Mouse (Mus musculus) heart, postnatal 0 days (tissue): ENCODE results near the gene Pml.
A peak's percentile ranks its signal among the peaks of the same experiment; 100 is the strongest.

Source experiments
- CTCF ChIP-seq: IDR thresholded peaks from 2 replicates; pipeline ENCODE4 v1.5.1; 2016; ENCODE audit warnings: antibody characterized with exemption, control low read depth, low read depth
- EP300 ChIP-seq: IDR thresholded peaks from 2 replicates; pipeline ENCODE4 v1.6.1; 2016; ENCODE audit warnings: antibody characterized with exemption, low read depth

- peak; percentile 70 for TF ChIP-seq CTCF
- no peak for TF ChIP-seq EP300
Observed at GRCm38 (mm10) chr9:58216402-58216801, 33.2 kb downstream of the Pml start.
